Mouse (Mus musculus) limb, embryonic 12.5 days (tissue): Measurements from ENCODE around the gene Gldc. TPM values are rescaled to one million over a fixed set of nuclear protein-coding genes. Genes with fewer than 3 reads are reported as not detected.

ENCODE experiments used
- ATAC-seq: fragments of 200-750 bp; cut with Nextera tagmentation; 2 replicates; pipeline ENCODE4 v1.8.0; 2017; ENCODE audit warnings: low read depth, moderate TSS enrichment; ENCODE audit not compliant: insufficient number of reproducible peaks, insufficient read depth, low FRiP score, low TSS enrichment
- H3K27ac ChIP-seq: fragments of 300-500 bp; sonication (generic); 2 replicates; pipeline ENCODE4 v1.5.1; 2016; ENCODE audit warnings: mild to moderate bottlenecking, moderate library complexity
- H3K27me3 ChIP-seq: fragments of 300-500 bp; sonication (generic); 2 replicates; pipeline ENCODE4 v1.6.1; 2016; ENCODE audit warnings: mild to moderate bottlenecking, moderate library complexity
- H3K36me3 ChIP-seq: fragments of 300-500 bp; sonication (generic); 2 replicates; pipeline ENCODE4 v1.6.1; 2016; ENCODE audit warnings: mild to moderate bottlenecking, moderate library complexity
- H3K4me1 ChIP-seq: fragments of 300-500 bp; sonication (generic); replicated peaks from 2 replicates; pipeline ENCODE4 v1.6.1; 2016
- H3K4me2 ChIP-seq: fragments of 300-500 bp; sonication (generic); 2 replicates; pipeline ENCODE4 v1.6.1; 2016; ENCODE audit warnings: mild to moderate bottlenecking, moderate library complexity
- H3K4me3 ChIP-seq: fragments of 300-500 bp; sonication (generic); replicated peaks from 2 replicates; pipeline ENCODE4 v1.5.1; 2016; ENCODE audit warnings: mild to moderate bottlenecking
- H3K9ac ChIP-seq: fragments of 300-500 bp; sonication (generic); replicated peaks from 2 replicates; pipeline ENCODE4 v1.6.1; 2016; ENCODE audit warnings: mild to moderate bottlenecking, moderate library complexity
- H3K9me3 ChIP-seq: fragments of 300-500 bp; sonication (generic); 2 replicates; pipeline ENCODE4 v1.6.1; 2016; ENCODE audit warnings: mild to moderate bottlenecking, moderate library complexity
- WGBS: fragments of 180-500 bp; shearing (Covaris S2); methylation state at CpG from one replicate; pipeline ENCODE4 v1.1.7; 2016; 5-methylcytosine and 5-hydroxymethylcytosine counted together
- polyA plus RNA-seq: library from polyadenylated mRNA; unstranded; fragments of >200 nt; fragmentation: Nextera tagmentation; extraction: Ambion mirVana; gene quantifications from 2 replicates; pipeline ENCODE4 v1.2.1, GENCODE M21; 2016

Gldc gene
- polyA plus RNA-seq, 1 experiment from 2014 or later, result 4.6 TPM

DNA sequence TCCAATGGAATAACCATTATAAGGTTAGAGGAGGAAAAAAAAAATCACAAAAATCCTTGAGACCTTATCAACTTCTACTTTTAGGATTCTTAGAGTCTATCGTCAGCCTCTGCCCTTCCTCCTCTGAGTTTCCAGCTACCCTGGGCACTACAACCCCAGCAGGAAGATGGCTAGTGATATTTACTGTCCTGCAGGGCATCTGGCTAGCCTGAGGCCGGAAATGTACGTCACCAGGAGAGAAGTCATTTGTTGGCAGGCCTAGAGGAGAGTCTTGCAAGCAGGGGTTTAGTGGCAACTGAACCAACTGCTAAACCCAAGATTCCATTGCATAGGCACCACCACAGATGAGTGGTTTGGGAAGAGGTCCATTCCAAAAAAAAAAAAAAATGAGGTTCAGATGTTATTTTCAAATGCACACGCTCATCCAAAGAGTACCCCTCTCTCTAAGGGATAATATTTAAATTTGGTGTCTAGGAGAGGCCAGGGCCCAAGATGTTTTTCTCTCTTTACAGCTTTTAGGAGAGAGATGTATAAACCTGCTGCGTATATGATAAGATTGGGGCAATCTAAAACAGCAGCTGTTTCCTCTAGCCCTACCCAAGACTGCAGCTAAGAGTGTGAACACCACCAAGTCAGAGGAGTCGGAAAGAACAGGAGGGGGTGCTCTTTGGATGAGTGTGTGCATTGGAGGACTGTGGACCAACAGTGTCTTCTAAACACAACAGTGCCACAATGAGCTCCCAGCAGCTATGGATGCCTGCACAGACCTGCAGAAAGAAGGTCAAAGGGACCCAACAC, 70.0 kb downstream of the Gldc start:
- Histone ChIP-seq H3K36me3 (peaks cover 4% of the 10 kb centered on the region; the same call in 1 of the 2 replicates), H3K27me3 (no peaks in the 10 kb centered on the region), H3K9ac (no peak overlapping the region), H3K9me3 (peaks cover 11% of the 10 kb centered on the region; the same call in 1 of the 2 replicates), H3K4me2 (no peak overlapping the region), H3K4me1 (no peaks in the 10 kb centered on the region; the same call in 1 of the 2 replicates), H3K27ac (no peak overlapping the region), H3K4me3 (no peak overlapping the region)
- ATAC-seq, result no peak
- 88% methylated on average over 6 of the region's 6 CpGs for WGBS

DNA sequence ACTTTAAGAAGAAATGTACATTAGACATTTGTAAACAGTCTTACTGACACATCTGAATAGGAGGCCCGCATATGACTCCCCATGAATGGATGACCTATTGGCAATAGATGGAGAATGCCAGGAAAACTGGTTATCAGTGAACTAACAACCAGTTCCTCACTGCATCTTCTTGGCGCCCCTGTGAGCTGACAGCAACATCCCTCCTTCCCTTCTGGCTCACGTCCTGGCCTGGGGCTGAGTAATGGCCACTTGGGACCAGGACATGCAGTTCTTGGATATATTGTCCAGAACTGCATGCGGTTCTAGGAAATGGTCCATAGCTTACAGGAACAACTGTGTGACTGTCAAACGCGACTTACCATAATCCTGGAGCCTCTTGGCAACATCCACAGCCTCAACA, 72.6 kb downstream of the Gldc start:
- no peak for ATAC-seq
- peaks cover 29% of the 10 kb centered on the region for H3K36me3 ChIP-seq
- 92% methylated on average over 6 of the region's 6 CpGs for WGBS
- no peaks in the 10 kb centered on the region for H3K27me3 ChIP-seq
- H3K27ac ChIP-seq, result no peak overlapping the region
- H3K4me1 ChIP-seq, result no peaks in the 10 kb centered on the region; the same call in 1 of the 2 replicates
- peaks cover 31% of the 10 kb centered on the region; the same call in 1 of the 2 replicates for H3K9me3 ChIP-seq
- H3K4me3 ChIP-seq, result no peak overlapping the region
- H3K9ac ChIP-seq, result no peak overlapping the region
- no peak overlapping the region for H3K4me2 ChIP-seq

DNA sequence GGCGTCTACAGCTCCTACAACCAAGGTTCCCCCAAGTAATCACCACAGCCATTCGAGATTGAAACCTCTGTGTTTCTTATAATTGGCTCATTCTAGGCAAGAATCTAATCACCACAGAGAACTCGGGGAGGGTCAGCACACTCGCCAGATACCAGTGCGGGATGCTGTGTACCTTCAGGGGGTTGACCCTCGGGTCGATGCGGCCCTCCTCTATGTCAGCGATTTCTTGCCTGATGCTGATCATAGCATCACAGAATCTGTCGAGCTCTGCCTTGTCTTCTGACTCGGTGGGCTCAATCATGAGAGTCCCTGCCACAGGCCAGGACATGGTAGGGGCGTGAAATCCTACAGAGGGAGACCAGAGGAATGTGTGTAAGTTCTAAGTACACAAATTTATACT, 74.7 kb downstream of the Gldc start:
- Histone ChIP-seq H3K4me3 (no peak overlapping the region), H3K27ac (no peak overlapping the region), H3K4me2 (no peak overlapping the region), H3K9ac (no peak overlapping the region), H3K9me3 (peaks cover 33% of the 10 kb centered on the region; the same call in 1 of the 2 replicates), H3K4me1 (peaks cover 11% of the 10 kb centered on the region), H3K27me3 (no peaks in the 10 kb centered on the region), H3K36me3 (peaks cover 49% of the 10 kb centered on the region)
- WGBS, result 94% methylated on average over 12 of the region's 12 CpGs
- no peak for ATAC-seq

DNA sequence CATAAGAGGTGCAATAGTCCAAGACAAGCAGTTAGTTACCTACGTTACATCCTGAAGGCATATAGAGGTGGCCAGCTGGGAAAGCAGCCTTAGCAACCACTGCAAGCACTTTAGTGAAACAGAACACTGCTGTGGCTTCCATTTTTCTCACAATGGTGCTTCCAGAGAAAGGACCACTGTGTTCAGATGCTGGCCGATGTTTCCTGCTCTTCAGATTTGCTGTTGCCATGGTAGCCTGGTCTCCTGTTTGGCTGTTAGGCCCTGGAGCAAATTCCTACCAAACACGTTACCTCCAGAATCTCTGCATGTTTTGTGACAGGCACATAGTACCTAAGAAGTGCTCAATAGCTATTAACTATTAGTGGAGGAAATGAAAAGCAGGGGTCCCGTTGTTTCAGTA, 78.2 kb downstream of the Gldc start:
- peaks cover 84% of the 10 kb centered on the region for H3K36me3 ChIP-seq
- 0 out of 2 replicates have a peak overlapping the region, but pooled peaks have one; percentile 23 for H3K27ac ChIP-seq
- peaks cover 15% of the 10 kb centered on the region for H3K4me1 ChIP-seq
- H3K27me3 ChIP-seq, result no peaks in the 10 kb centered on the region
- H3K4me3 ChIP-seq, result no peak overlapping the region
- WGBS, result 72% methylated on average over 4 of the region's 4 CpGs
- H3K4me2 ChIP-seq, result no peak overlapping the region
- no peak overlapping the region for H3K9ac ChIP-seq
- no peak for ATAC-seq
- H3K9me3 ChIP-seq, result peaks cover 33% of the 10 kb centered on the region; the same call in 1 of the 2 replicates

DNA sequence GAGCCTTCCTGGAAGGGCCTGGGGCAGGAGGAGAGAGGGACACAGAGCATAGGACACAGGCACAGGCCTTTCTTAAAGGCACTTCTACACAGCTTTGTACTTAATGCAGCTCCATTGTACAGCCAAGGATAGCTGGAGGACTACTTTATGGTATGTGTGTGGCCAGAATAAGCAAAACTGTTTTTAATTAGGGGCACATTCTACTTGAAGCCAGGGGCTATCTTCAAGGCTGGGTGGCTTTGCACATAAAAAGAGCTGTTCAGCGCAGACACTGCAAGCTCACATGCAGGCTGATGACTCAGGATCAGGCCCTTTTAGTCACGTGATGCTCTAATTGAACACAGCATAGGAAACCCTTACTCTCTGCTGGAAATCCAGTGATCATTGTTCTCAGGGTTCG, 79.0 kb downstream of the Gldc start:
- H3K36me3 ChIP-seq, result peaks cover 93% of the 10 kb centered on the region
- WGBS, result 14% methylated on average over 3 of the region's 3 CpGs
- H3K4me3 ChIP-seq, result no peak overlapping the region
- H3K27me3 ChIP-seq, result no peaks in the 10 kb centered on the region
- no peak overlapping the region for H3K9ac ChIP-seq
- 0 out of 2 replicates have a peak, but pooled peaks have one; percentile 37 for ATAC-seq
- H3K27ac ChIP-seq, result peak overlapping the region; percentile 45; the same call in 1 of the 2 replicates
- H3K9me3 ChIP-seq, result peaks cover 30% of the 10 kb centered on the region; the same call in 1 of the 2 replicates
- peaks cover 15% of the 10 kb centered on the region for H3K4me1 ChIP-seq
- H3K4me2 ChIP-seq, result no peak overlapping the region

DNA sequence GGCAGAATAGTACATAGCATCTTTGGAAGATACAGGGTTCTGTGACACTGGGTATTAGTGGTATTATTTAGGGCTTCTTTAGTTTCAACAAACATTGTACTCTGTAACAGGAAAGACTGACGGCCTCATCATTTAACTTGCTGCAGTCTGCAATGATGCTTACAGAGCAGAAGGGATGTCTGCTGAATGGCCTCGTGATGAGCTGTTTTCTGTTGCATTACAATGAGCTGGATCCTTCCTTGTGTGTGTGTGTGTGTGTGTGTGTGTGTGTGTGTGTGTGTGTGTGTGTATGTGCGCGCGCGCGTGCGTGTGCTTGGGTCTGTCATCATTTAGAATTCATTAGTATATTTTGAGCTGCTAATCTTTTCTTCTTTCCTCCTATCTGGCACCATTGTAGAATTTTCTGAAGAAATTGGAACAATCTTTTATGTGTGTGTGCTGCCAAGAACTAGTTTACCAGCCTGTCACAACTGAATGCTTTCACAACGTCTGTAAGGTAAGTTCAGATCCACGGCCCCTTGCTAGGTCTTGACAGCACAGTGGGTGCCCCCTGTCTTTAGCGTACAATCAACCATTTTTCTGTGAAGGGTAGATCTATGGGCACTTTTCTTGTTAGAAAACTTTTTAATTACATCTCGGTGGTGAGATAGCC, 83.5 kb downstream of the Gldc start:
- Histone ChIP-seq H3K27ac (no peak overlapping the region), H3K4me1 (peaks cover 12% of the 10 kb centered on the region), H3K4me2 (no peak overlapping the region), H3K27me3 (no peaks in the 10 kb centered on the region), H3K9me3 (no peaks in the 10 kb centered on the region), H3K36me3 (peaks cover 95% of the 10 kb centered on the region), H3K9ac (no peak overlapping the region), H3K4me3 (no peak overlapping the region)
- 91% methylated on average over 12 of the region's 12 CpGs for WGBS
- ATAC-seq, result no peak

DNA sequence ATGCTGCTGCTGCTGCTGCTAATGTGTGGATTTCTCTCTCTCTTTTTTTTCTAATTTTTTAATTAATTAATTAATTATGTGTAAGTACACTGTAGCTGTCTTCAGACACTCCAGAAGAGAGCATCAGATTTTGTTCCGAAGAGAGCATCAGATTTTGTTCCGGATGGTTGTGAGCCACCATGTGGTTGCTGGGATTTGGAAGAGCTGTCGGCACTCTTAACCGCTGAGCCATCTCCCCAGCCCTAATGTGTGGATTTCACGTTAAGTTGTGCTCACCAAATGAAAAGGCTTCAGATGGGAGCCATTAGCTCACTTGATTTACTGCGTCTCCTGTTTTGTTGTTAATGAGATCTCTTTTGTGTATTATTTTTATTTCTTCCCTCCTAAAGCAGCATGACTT, 85.1 kb downstream of the Gldc start:
- peaks cover 93% of the 10 kb centered on the region for H3K36me3 ChIP-seq
- no peak for ATAC-seq
- no peaks in the 10 kb centered on the region for H3K4me1 ChIP-seq
- no peaks in the 10 kb centered on the region for H3K27me3 ChIP-seq
- WGBS, result 59% methylated on average over 6 of the region's 6 CpGs
- no peak overlapping the region for H3K9ac ChIP-seq
- H3K27ac ChIP-seq, result no peak overlapping the region
- H3K4me2 ChIP-seq, result no peak overlapping the region
- H3K9me3 ChIP-seq, result no peaks in the 10 kb centered on the region
- H3K4me3 ChIP-seq, result no peak overlapping the region

DNA sequence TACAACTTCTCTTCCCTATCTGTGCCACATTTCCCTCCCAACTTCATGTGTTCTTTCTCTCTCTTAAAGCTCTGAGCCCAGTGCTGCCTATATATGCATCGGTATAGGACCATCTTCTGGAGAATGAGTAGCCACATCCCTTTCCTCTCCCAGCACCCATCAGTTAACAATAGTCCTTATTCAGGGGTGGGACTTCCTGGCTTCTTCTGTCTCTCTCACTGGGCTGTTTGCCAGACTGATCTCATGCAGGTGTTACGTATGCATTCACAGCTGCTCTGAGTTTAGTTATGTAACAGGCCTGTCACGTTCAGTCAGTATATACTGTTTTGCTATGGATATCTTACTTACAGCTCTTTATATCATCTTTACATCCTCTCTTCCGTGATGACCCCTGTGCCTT, 109.4 kb downstream of the Gldc start:
- no peak overlapping the region for H3K27ac ChIP-seq
- no peaks in the 10 kb centered on the region for H3K4me1 ChIP-seq
- 72% methylated on average over 4 of the region's 4 CpGs for WGBS
- H3K36me3 ChIP-seq, result peaks cover 23% of the 10 kb centered on the region
- H3K9me3 ChIP-seq, result no peaks in the 10 kb centered on the region
- H3K4me2 ChIP-seq, result no peak overlapping the region
- H3K4me3 ChIP-seq, result no peak overlapping the region
- no peaks in the 10 kb centered on the region for H3K27me3 ChIP-seq
- no peak overlapping the region for H3K9ac ChIP-seq
- no peak for ATAC-seq

DNA sequence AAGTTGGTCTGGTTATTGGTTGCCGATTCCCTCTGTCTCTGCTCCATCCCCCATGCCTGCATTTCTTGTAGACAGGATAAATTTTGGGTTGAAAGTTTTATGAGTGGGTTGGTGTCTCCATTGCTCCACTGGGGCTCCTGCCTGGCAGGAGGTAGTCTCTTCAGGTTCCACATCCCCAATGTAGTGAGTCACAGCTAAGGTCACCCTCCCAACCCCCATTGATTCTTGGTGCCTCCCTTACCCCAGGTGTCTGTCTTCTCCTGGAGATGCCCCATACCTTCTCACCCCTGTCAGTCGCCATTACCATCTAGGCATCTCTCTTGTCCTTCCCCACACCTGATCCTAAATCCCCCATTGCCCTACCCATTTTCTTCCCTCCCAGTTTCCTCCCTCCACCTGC, 121.0 kb downstream of the Gldc start:
- Histone ChIP-seq H3K4me2 (no peak overlapping the region), H3K9ac (no peak overlapping the region), H3K36me3 (peaks cover 23% of the 10 kb centered on the region), H3K9me3 (no peaks in the 10 kb centered on the region), H3K27ac (no peak overlapping the region), H3K4me3 (no peak overlapping the region), H3K27me3 (no peaks in the 10 kb centered on the region), H3K4me1 (no peaks in the 10 kb centered on the region)
- ATAC-seq, result no peak
- WGBS, result 87% methylated on average over 2 of the region's 2 CpGs

DNA sequence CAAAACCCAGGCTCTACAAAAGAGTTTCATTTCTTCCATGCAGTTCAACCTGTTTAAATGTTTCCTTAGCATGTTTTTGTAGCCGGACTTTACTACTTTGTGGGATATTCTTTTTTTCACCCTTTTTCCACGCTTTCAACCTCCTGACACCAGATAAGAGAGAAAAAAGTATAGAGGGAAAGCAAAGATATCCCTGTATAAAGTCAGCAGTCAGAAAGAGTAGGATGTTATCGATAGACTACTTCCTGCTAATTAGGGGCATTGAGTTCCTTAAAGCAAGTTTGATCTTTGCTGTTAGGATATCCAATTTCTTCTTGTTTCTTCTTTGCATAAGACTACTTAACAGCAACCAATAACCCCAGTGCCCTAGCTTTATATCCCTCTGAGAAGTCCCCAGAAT, 123.8 kb downstream of the Gldc start:
- peaks cover 43% of the 10 kb centered on the region for H3K36me3 ChIP-seq
- WGBS, result 84% methylated on average over 3 of the region's 3 CpGs

DNA sequence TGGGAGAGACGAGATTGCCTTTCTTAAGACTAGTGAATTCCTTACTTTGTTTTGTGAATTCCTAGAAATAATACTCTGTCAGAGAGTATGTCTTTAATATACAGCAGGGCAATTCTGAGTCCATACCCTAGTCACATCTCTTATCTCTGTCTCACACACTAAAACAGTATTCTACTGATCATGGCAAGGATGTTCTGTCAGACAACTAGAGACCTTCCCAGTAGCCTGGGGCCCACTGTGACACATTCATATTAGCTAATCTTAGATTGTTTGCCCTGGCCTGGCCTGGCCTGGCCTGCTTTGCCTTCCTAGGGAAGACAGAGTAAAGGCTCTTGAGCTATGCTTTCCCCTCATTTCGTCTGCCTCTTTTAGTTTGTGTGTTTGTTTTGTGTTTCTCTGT, 124.6 kb downstream of the Gldc start:
- no peak for ATAC-seq

More for the DNA sequence above, 123.8 kb downstream of the Gldc start:
- no peak for ATAC-seq
- Histone ChIP-seq H3K9me3 (no peaks in the 10 kb centered on the region), H3K4me2 (no peak overlapping the region), H3K4me1 (no peaks in the 10 kb centered on the region), H3K27ac (no peak overlapping the region), H3K27me3 (no peaks in the 10 kb centered on the region), H3K9ac (no peak overlapping the region), H3K4me3 (no peak overlapping the region)

More for the DNA sequence above, 124.6 kb downstream of the Gldc start:
- WGBS, result 83% methylated on average over 2 of the region's 2 CpGs
- no peak overlapping the region for H3K4me3 ChIP-seq
- H3K36me3 ChIP-seq, result peaks cover 45% of the 10 kb centered on the region
- no peak overlapping the region for H3K9ac ChIP-seq
- no peaks in the 10 kb centered on the region for H3K4me1 ChIP-seq
- no peaks in the 10 kb centered on the region for H3K27me3 ChIP-seq
- no peak overlapping the region for H3K4me2 ChIP-seq
- no peaks in the 10 kb centered on the region for H3K9me3 ChIP-seq
- H3K27ac ChIP-seq, result no peak overlapping the region
